Mouse (Mus musculus) mouse trophoblast stem cell (cell line): Measurements from ENCODE around the gene Slc12a9.
"Not testable (repeated sequence)": the region's sequence is repeated elsewhere in the genome, so short reads cannot be mapped to it uniquely, and the experiment has no call there.

Experiments
- in situ Hi-C, 2 experiments: fragments of 300-500 bp; cut with MseI, MboI; formaldehyde crosslinking; loops; 2 replicates in 1 of 2; 3 replicates in 1 of 2; pipeline ENCODE4 v1.15.1; 2025

Slc12a9 gene

GRCm38 (mm10) chr5:137287953-137288743, 45.2 kb downstream of the Slc12a9 start:
- in situ Hi-C loops: no loop called here

- in situ Hi-C loops: no loop called here
Measured at GRCm38 (mm10) chr5:137287032-137287952, 46.1 kb downstream of the Slc12a9 start, which contains the start of gene Ache. Gene Ache (plus strand): TSS chr5:137287519.

GRCm38 (mm10) chr5:137286655-137287031, 46.8 kb downstream of the Slc12a9 start:
- in situ Hi-C loops: no loop called here

GRCm38 (mm10) chr5:137285986-137286385, 47.4 kb downstream of the Slc12a9 start:
- in situ Hi-C loops: no loop called here

- in situ Hi-C loops: no loop called here
Measured at GRCm38 (mm10) chr5:137285045-137285444, 48.4 kb downstream of the Slc12a9 start.

- in situ Hi-C loops: not testable (repeated sequence)
Measured at GRCm38 (mm10) chr5:137284411-137284810, 49.0 kb downstream of the Slc12a9 start.

GRCm38 (mm10) chr5:137277360-137278342, 55.7 kb downstream of the Slc12a9 start:
- in situ Hi-C loops: no loop called here

- in situ Hi-C loops: no loop called here
Measured at GRCm38 (mm10) chr5:137268131-137268910, 65.1 kb downstream of the Slc12a9 start.

- in situ Hi-C loops: no loop called here
Measured at GRCm38 (mm10) chr5:137264787-137265186, 68.6 kb downstream of the Slc12a9 start.
